15 mouse cellular contexts compared by ENCODE assay signal in genomic region chr12:99671866-99672191, GRCm38 (mm10).
DNase-seq lines count a peak whose midpoint lies in the region; ATAC-seq and TF ChIP-seq lines count a peak whose summit lies in the region.
"Had no signal": no experiment of that assay in that cellular context is flagged by ENCODE, and none has a peak within 500 bp of the region (broad histone marks: within the 10 kb centered on the region; RNA-seq: fewer than 3 reads in every experiment).

No protein-coding gene starts in this region.

- H3K36me3 ChIP-seq in forebrain, embryonic 13.5 days (ENCODE audit: poor library complexity, severe bottlenecking): no peaks in the 10 kb centered on the region
- H3K36me3 ChIP-seq in forebrain, embryonic 11.5 days (ENCODE audit: control insufficient read depth, insufficient read depth, low read length): no peaks in the 10 kb centered on the region
- H3K36me3 ChIP-seq: heart, embryonic 13.5 days; limb, embryonic 15.5 days; midbrain, embryonic 10.5 days had no signal

- no peaks in the 10 kb centered on the region for H3K27me3 ChIP-seq in forebrain, embryonic 13.5 days
- no peaks in the 10 kb centered on the region for H3K27me3 ChIP-seq in forebrain, embryonic 11.5 days (ENCODE audit: control insufficient read depth, insufficient read depth, low read length)
- H3K27me3 ChIP-seq: heart, embryonic 13.5 days; limb, embryonic 15.5 days had no signal

- no peak overlapping the region for H3K9ac ChIP-seq in forebrain, embryonic 13.5 days
- no peak overlapping the region for H3K9ac ChIP-seq in forebrain, embryonic 11.5 days (ENCODE audit: low read length)
- H3K9ac ChIP-seq: heart, embryonic 13.5 days; limb, embryonic 15.5 days had no signal

- no peak overlapping the region for H3K4me3 ChIP-seq in forebrain, embryonic 13.5 days
- no peak overlapping the region for H3K4me3 ChIP-seq in forebrain, embryonic 11.5 days (ENCODE audit: low read depth, low read length)
- H3K4me3 ChIP-seq in layer of hippocampus, adult 2 months: no peak overlapping the region
- H3K4me3 ChIP-seq: heart, embryonic 13.5 days; limb, embryonic 15.5 days; midbrain, embryonic 10.5 days had no signal

- peaks cover 3% of the 10 kb centered on the region; the same call in 1 of the 2 replicates for H3K9me3 ChIP-seq in forebrain, embryonic 13.5 days (replicated peaks)
- H3K9me3 ChIP-seq in forebrain, embryonic 11.5 days (ENCODE audit: control insufficient read depth, low read length): no peaks in the 10 kb centered on the region
- H3K9me3 ChIP-seq: heart, embryonic 13.5 days; limb, embryonic 15.5 days; midbrain, embryonic 10.5 days had no signal

- H3K4me2 ChIP-seq in forebrain, embryonic 13.5 days: peak overlapping the region; percentile 5
- H3K4me2 ChIP-seq in forebrain, embryonic 11.5 days (ENCODE audit: low read depth, low read length, severe bottlenecking): no peak overlapping the region
- H3K4me2 ChIP-seq: heart, embryonic 13.5 days; limb, embryonic 15.5 days had no signal

- peak overlapping the region; percentile 75; the same call in 1 of the 2 replicates for H3K27ac ChIP-seq in forebrain, embryonic 13.5 days
- H3K27ac ChIP-seq in forebrain, embryonic 11.5 days (ENCODE audit: low read depth, low read length): no peak overlapping the region
- peak overlapping the region; percentile 21; the same call in 1 of the 2 replicates for H3K27ac ChIP-seq in layer of hippocampus, adult 2 months
- H3K27ac ChIP-seq: heart, embryonic 13.5 days; limb, embryonic 15.5 days; midbrain, embryonic 10.5 days had no signal

- peaks cover 30% of the 10 kb centered on the region for H3K4me1 ChIP-seq in forebrain, embryonic 13.5 days
- H3K4me1 ChIP-seq in forebrain, embryonic 11.5 days (replicated peaks; ENCODE audit: control insufficient read depth, insufficient read depth, low read length): peaks cover 2% of the 10 kb centered on the region; the same call in 1 of the 2 replicates

- no peak for DNase-seq in forebrain, embryonic 11.5 days (ENCODE audit: low spot score)
- DNase-seq in layer of hippocampus, adult 2 months (ENCODE audit: low spot score in 2 of 2): peak in 1 of 2 experiments; percentile 17
- DNase-seq in layer of hippocampus, adult 11-12 months (ENCODE audit: low spot score): no peak
- peak; percentile 41 to 42 for DNase-seq in right cerebral cortex, postnatal 10 days (ENCODE audit: low spot score in 2 of 2)
- no peak for DNase-seq in right cerebral cortex, postnatal 14 days
- no peak for DNase-seq in kidney, postnatal 10 days
- DNase-seq in spleen, postnatal 10 days (ENCODE audit: low spot score in 2 of 2): no peak
- DNase-seq: heart, postnatal 4 days; layer of hippocampus, postnatal 36 days; thymus, adult 2 months had no signal

- WGBS in forebrain, embryonic 13.5 days: 23% methylated on average over 4 of the region's 4 CpGs
- WGBS in forebrain, embryonic 11.5 days: 77% methylated on average over 4 of the region's 4 CpGs

- ATAC-seq in forebrain, embryonic 13.5 days: peak; percentile 59
- no peak for ATAC-seq in forebrain, embryonic 11.5 days (replicated peaks; ENCODE audit: low FRiP score)
- ATAC-seq: inflammation-experienced regulatory T-cells, adult 6 months had no signal

- no peak for TF ChIP-seq CTCF in layer of hippocampus, adult 2 months (conservative IDR thresholded peaks at IDR 0.05)

Comparison
In these comparisons a context has a peak if more than half of its experiments do, and no peak if none do; other contexts are left out.
1. DNase-seq: peak in right cerebral cortex, postnatal 10 days (2 of 2); none in forebrain, embryonic 11.5 days (single experiment), layer of hippocampus, adult 11-12 months (single experiment), right cerebral cortex, postnatal 14 days (single experiment), kidney, postnatal 10 days (single experiment) and spleen, postnatal 10 days (0 of 2).